Mouse (Mus musculus) activated CD4-positive, CD25-positive, alpha-beta regulatory T cell, adult 4 months (primary cell): Measurements from ENCODE around the gene 1110008P14Rik. TPM values are rescaled to one million over a fixed set of nuclear protein-coding genes. Genes with fewer than 3 reads are reported as not detected.

Experiments
- ATAC-seq: one replicate; pipeline ENCODE4 v1.8.0; 2017
- polyA plus RNA-seq, 2 experiments: library from polyadenylated mRNA; unstranded; fragments of 100-300 nt; shearing (Covaris generic); gene quantifications; one replicate each; pipeline ENCODE4 v1.2.1; 2017

The 1110008P14Rik gene
- polyA plus RNA-seq, 2 experiments from 2014 or later: 70.3 to 75.4 TPM

GRCm38 (mm10) chr2:32408429-32409424 is 27.0 kb upstream of the 1110008P14Rik start:
- no peak for ATAC-seq

GRCm38 (mm10) chr2:32407144-32407824 is 25.5 kb upstream of the 1110008P14Rik start:
- ATAC-seq: no peak

DNA sequence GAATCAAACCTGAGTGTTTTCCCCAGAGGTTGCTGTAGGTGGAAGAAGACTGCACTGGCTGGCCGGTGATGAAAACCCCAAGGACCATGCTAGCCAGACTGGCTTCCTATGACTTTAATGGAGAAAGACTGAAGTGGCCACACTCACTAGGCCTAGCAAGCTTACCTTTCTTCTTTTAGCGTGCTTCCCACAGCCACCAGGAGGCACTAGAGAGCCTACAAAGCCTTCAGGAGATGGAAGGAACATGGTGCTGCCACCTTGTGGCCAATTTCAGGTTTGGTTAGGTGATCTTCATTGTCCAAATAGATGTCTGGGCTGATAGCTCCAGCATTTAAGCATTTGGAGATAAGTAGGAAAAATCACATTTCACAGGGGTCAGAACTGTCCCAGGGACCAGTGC is 22.9 kb upstream of the 1110008P14Rik start:
- ATAC-seq: peak; percentile 78

DNA sequence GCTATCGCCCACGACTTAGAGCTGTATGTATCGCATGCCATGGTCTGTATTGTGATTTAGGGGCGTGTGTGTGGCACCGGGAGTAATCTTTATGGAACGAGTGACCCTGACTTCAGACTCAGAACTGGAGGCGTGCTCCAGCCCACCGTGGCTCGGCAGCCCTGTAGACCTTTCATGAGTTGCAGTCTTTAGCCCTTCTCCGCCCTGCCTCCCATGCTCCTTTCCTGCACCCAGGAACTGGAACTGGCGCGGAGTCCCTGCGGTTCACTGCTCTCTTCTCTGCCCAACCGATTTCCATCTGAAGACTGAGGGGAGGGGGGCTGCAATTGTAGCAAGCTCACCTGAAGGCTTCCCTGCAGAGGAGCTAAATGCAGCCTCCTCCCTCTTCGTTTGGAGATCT is 15.0 kb upstream of the 1110008P14Rik start:
- no peak for ATAC-seq

DNA sequence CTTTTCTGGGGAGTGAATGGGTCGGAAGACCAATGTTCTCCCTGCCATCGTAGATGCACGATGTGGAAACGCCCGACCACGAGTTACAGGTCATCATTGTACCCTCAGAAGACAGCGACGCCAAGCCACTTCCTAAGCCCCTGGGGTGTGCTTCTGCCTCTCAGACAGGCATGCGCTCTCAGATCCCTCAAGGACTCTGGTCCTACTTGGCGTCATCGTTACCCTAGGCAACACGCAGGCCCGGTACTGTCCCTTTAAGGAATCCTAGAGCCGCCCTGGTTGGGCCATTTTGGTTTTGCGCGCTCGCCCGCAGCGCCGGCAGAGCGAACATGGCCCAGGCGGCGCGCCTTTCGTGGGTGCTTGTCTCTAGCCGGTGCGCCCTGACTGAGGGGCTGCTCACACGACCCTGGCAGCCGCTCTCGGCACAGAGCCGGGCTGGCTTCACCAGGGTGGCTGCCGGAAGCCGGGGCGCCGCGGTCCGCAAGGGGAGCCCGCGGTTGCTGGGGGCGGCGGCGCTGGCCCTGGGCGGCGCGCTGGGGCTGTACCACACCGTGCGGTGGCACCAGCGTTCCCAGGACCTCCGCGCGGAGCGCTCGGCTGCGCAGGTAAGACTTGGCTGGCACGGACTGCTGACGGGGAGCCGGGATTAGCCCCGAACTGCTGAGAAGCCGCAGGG is 14.3 kb upstream of the 1110008P14Rik start:
- ATAC-seq: peak; percentile 90

DNA sequence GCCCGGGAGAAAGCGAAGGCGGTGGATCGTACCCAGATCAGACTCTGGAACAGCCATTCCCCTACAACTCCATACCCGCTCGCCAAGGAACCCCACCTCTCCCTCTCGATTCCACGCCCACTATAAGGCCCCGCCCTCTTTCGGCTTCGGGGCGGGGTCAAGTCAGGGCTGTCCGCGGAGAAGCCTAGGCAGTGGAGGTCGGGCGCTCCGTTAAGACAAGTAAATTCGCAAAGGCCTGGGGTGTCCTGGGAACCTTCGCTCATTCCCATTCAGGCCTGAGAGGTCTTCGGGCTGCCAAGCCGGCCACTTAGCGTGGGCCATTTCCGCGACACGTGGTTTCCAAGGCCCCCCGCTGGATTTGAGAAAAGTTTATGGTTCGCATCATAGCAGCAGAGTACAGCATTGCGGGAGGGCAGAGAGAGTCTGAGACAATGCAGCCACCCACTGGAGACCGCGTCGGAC is 13.8 kb upstream of the 1110008P14Rik start, which contains the start of gene Ptges2:
Gene Ptges2 (plus strand): TSS at position 413 of the 462 bp plus-strand sequence.
- ATAC-seq: peak; percentile 67

DNA sequence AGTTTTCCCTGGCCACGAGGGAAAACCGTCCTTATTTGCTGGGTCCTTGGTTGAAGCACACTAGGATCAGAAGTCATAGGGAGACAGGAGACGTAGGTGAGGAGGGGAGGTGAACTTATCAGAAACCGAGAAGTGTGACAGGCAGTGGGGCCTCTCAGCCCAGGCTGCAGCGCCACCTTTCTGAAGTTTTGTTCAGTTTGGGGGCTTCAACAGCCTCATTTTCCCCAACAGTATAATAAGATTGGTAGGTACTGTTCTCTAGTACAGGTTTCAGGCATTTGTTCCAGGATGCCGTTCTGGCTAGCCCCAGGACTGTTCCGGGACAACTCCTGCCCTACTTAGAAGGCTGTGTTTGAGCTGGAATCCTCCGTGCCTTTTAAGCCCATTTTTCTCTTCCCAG is 13.2 kb upstream of the 1110008P14Rik start:
- ATAC-seq: no peak

DNA sequence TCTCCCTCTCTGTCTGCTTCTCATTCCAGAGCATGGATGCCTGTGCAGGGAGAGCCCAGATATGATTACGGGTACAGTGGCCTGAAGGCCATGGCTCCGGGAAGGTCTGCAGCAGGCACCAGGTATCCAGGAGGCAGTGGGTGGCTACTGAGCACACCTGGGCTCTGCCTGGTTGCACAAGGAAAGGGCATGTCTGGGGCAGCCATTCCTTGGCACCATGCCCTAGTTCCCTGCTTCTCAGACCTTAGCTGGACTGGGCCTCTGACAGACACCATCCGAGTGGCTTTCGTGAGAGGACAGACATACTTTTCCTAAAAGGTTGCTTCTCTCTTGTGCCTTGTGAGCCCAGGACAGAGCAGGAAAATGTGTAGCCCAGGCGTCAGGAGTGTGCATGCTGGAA is 10.3 kb upstream of the 1110008P14Rik start:
- no peak for ATAC-seq

DNA sequence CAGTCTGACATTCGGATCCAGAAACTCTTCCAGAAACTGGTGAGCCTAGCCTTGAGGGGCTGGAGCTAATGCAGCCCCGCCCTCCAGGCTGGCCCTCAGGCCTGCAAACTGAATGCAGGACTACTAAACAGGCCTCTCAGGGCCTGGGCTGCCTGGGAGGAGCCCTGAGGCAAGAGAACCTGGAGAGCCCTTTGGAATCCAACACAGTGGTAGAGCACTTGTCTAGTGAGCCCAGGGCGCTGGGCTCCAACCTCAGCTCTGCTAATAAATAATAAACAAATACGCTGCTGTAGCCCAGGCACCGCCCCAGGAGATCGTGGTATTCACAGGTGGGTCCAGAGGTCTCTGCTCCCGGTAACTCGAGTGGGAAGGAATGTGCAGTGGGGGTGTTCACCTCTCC is 9.1 kb upstream of the 1110008P14Rik start:
- ATAC-seq: no peak

DNA sequence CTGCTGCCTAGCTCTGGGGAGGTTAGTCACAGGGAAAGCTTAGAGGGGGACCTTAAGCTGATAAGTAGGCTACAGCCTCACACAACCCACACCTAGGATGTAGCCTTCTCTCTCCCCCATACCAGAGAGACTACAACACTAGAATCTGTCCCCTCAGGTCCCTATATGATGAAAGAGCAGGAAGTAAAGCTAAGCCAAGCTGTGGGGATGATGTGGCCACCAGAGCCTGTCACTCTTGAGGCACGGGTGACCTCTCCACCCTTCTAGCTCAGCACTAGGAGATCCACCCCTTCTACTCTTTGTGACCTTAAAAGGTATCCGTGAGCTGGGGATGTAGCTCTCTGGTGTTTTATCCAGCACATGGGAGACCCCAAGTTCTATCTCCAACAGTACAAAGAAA is 7.4 kb upstream of the 1110008P14Rik start:
- ATAC-seq: no peak

GRCm38 (mm10) chr2:32387706-32388490 is 6.2 kb upstream of the 1110008P14Rik start, which contains the start of gene Lcn2:
TSS of gene Lcn2 (minus strand) at chr2:32388252.
- no peak for ATAC-seq

- ATAC-seq: no peak
These were observed 951 bp upstream of the 1110008P14Rik start for GRCm38 (mm10) chr2:32382689-32383088.

DNA sequence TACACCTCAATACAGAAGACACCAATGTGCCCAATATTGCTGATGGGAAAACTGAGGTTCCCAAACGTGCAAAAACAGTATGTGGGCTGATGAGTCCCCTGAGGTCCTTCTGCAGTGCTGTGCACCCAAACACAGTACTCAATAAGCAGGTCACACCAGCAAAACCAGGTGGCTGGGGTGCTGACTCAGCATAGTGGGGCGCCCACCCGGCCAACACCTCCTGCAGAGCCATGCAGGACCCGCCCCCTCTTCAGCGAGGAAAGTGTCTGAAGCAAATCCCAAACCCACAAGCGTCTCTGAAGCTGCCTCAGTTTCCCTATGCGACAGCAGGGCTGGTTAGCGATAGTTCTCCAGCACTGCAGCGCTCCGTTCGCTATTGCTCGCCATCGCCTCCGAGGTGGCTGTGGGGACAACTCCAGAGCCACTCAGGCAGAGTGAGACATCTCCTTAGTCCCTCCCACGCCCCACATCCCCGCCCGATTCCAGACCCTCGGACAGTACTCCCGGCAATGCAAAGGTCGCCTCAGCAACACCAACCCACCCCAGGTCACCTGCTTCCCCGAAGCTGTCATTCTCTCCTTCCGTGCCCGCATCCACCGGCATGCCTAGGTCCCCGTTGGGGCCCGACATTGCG is 480 bp downstream of the 1110008P14Rik start:
- no peak for ATAC-seq

GRCm38 (mm10) chr2:32380001-32380500 is 1.7 kb downstream of the 1110008P14Rik start:
- ATAC-seq: no peak

DNA sequence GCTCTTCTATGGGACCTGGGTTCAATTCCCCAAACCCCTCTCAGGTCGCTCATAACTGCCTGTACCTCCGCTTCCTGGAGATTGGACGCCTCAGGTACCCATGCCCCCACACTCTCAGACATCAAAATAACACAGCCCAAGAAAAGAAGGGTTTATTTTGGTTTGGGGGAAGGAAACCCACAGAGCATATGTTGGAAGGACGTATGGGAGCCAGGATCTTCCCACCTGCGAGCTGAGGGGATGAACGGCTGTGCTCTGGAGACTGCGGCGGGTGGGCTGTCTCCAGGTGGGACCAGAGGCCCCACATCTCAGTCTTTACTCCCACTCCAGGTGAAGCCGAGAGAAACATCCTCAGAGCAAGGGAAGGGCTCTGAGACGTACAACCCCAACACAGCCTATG is 4.8 kb downstream of the 1110008P14Rik start:
- no peak for ATAC-seq

- no peak for ATAC-seq
These were observed 6.3 kb downstream of the 1110008P14Rik start for GRCm38 (mm10) chr2:32375317-32375940.

GRCm38 (mm10) chr2:32374191-32374590 is 7.5 kb downstream of the 1110008P14Rik start:
- ATAC-seq: no peak

- ATAC-seq: no peak
These were observed 14.4 kb downstream of the 1110008P14Rik start for GRCm38 (mm10) chr2:32367315-32367714.

DNA sequence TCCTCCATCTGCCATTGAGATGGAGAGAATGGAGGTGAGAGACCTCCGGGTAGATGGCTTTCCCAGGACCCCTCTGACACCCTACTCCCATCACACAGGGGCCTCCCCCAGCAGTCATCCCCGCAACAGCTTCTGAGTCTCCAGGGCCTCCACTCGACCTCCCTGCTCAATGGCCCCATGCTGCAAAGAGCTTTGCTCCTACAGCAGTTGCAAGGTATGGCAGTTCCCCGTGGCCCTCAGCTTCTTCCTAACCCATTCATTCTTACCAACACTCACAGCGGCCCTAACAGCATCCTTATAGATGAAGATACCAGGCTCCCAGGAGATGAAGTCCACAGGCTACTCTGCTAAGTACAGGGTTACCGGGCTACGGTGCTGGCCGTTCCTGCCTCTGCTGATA is 17.6 kb downstream of the 1110008P14Rik start:
- no peak for ATAC-seq

- ATAC-seq: peak; percentile 21
These were observed 18.2 kb downstream of the 1110008P14Rik start for GRCm38 (mm10) chr2:32363376-32364106.
